28 mouse cellular contexts compared by ENCODE assay signal in the genomic region with DNA sequence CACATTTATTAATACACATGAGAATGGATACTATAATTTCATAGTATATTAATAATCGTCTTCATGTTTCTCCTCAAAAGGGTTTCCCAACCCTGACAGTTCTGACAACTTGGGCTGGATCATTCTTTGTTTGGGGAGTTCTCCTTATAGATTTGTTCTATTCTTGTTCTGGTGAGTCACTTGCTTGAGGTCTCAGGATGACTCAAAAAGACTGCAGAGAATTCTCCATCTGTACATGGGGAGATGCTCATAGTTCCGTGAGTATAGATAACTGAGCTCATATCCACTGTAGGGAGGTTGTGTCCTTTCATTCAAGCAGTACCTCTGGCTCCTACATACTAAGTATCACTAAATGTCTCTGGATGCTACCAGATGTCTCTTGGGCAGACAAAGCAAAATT. TPM values are rescaled to one million over a fixed set of nuclear protein-coding genes. Genes with fewer than 3 reads are reported as not detected.
DNase-seq lines count a peak whose midpoint lies in the region; TF ChIP-seq lines count a peak whose summit lies in the region.
"Had no signal": no experiment of that assay in that cellular context is flagged by ENCODE, and none has a peak within 500 bp of the region (broad histone marks: within the 10 kb centered on the region; RNA-seq: fewer than 3 reads in every experiment).

No protein-coding gene starts in this region.

- DNase-seq in frontal cortex, adult 2 months (ENCODE audit: extremely low spot score in 1 of 2, low spot score in 1 of 2): peak; percentile 61 to 63
- no peak for DNase-seq in frontal cortex, postnatal 10 days (ENCODE audit: low spot score in 2 of 2)
- DNase-seq in right cerebral cortex, adult 18-20 months: peak; percentile 45
- DNase-seq in right cerebral cortex, postnatal 14 days: no peak
- no peak for DNase-seq in adrenal gland, adult 8-10 months
- DNase-seq in spleen, postnatal 14 days (ENCODE audit: low spot score in 2 of 2): no peak
- DNase-seq: adrenal gland, postnatal 14 days; cerebellum, adult 18-20 months; cerebellum, adult 9-10 months; cerebellum, postnatal 14 days; forebrain, postnatal 0 days; gastrocnemius, postnatal 25 days; heart, adult 2 months; heart, postnatal 14 days; heart, postnatal 4 days had no signal

- H3K4me1 ChIP-seq in bone marrow macrophage, adult 2 months (ENCODE audit: control insufficient read depth, insufficient read depth, low read length): peaks cover 14% of the 10 kb centered on the region
- H3K4me1 ChIP-seq: forebrain, embryonic 10.5 days; heart, embryonic 10.5 days; heart, embryonic 13.5 days had no signal

- H3K27ac ChIP-seq in bone marrow macrophage, adult 2 months (ENCODE audit: insufficient read depth, low read depth, low read length): peak overlapping the region; percentile 38; the same call in 1 of the 2 replicates
- H3K27ac ChIP-seq: forebrain, embryonic 10.5 days; heart, adult 2 months; heart, embryonic 10.5 days; heart, embryonic 13.5 days; hindbrain, embryonic 14.5 days; hindbrain, postnatal 0 days had no signal

- no peak overlapping the region for H3K4me3 ChIP-seq in bone marrow macrophage, adult 2 months (ENCODE audit: insufficient read depth, low read length)
- H3K4me3 ChIP-seq: forebrain, embryonic 10.5 days; heart, adult 2 months; heart, embryonic 10.5 days; heart, embryonic 13.5 days had no signal

- no peak for TF ChIP-seq POLR2A in bone marrow macrophage, adult 2 months (IDR thresholded peaks at IDR 0.05; ENCODE audit: borderline replicate concordance, low read depth, low read length)

- no peak for TF ChIP-seq CTCF in bone marrow macrophage, adult 2 months (IDR thresholded peaks at IDR 0.05; ENCODE audit: low read depth, low read length)

RNA-seq across cellular contexts. Expression of gene Ccl28, which starts 31.1 kb away (rescaled TPM):
- polyA plus RNA-seq in frontal cortex, adult 2 months (2012; rRNA removed): 0.19 and 2.3 TPM in 2 replicates
- not detected in 2 replicates for polyA plus RNA-seq in bone marrow macrophage, adult 2 months (2012; ENCODE audit: insufficient read depth, insufficient read length, missing spikeins)
- total RNA-seq in adrenal gland, adult 8-10 months (2022): under 1 TPM; 0.22 to 0.56 (median 0.29) TPM
- total RNA-seq: ES-E14; heart, adult 2 months; heart, postnatal 14 days had no signal
- polyA plus RNA-seq: C2C12; CD4-positive, CD25-positive, alpha-beta regulatory T cell, adult 4 months; embryonic facial prominence, embryonic 11.5 days; embryonic facial prominence, embryonic 14.5 days; heart, adult 2 months; heart, embryonic 13.5 days; heart, embryonic 16.5 days; hindbrain, embryonic 11.5 days had no signal

RNA-seq across cellular contexts. Expression of gene Hmgcs1, which starts 35.4 kb away (rescaled TPM):
- polyA plus RNA-seq in frontal cortex, adult 2 months (2012; rRNA removed): 174 and 189 TPM in 2 replicates
- polyA plus RNA-seq in bone marrow macrophage, adult 2 months (2012; ENCODE audit: insufficient read depth, insufficient read length, missing spikeins): 29.3 and 34.5 TPM in 2 replicates
- total RNA-seq in adrenal gland, adult 8-10 months (2022): 100 to 1,000 TPM; 154 to 280 (median 237) TPM

Comparison
In these comparisons a context has a peak if more than half of its experiments do, and no peak if none do; other contexts are left out.
1. DNase-seq: peak in frontal cortex, adult 2 months (2 of 2) and right cerebral cortex, adult 18-20 months (single experiment); none in frontal cortex, postnatal 10 days (0 of 2), right cerebral cortex, postnatal 14 days (single experiment), adrenal gland, adult 8-10 months (single experiment) and spleen, postnatal 14 days (0 of 2).